Mouse (Mus musculus) cerebellum, adult 2 months (tissue): ENCODE measurements around the gene Tppp.

Source experiments
- CTCF ChIP-seq: fragments of 200-500 bp; IDR thresholded peaks from 2 replicates; pipeline ENCODE4 v1.5.1; 2011; ENCODE audit warnings: low read depth, mild to moderate bottlenecking, control low read depth, low read length, moderate library complexity, borderline replicate concordance; ENCODE audit not compliant: insufficient read depth
- POLR2A ChIP-seq: fragments of 200-500 bp; IDR thresholded peaks from 2 replicates; pipeline ENCODE4 v1.6.1; 2011; ENCODE audit warnings: low read length, control low read depth, borderline replicate concordance; ENCODE audit not compliant: insufficient read depth

- TF ChIP-seq POLR2A (no peak), CTCF (no peak)
Observed at GRCm38 (mm10) chr13:74028116-74028515, 18.9 kb downstream of the Tppp start.
